Mouse (Mus musculus): Measurements from ENCODE around the gene Gm4131. TPM values are rescaled to one million over a fixed set of nuclear protein-coding genes. Genes with fewer than 3 reads are reported as not detected.

Gene Gm4131
- polyA plus RNA-seq, 1 experiment from 2014 or later = not detected

- 0 out of 2 replicates have a peak, but pooled peaks cover 3% of the 10 kb centered on the region for H3K4me1 ChIP-seq (ENCODE audit: control insufficient read depth, insufficient read depth, low read length)
- no peak overlapping the region for H3K27ac ChIP-seq (ENCODE audit: low read length)
- H3K27me3 ChIP-seq (ENCODE audit: control insufficient read depth, insufficient read depth, low read length) = no peaks in the 10 kb centered on the region
- H3K4me2 ChIP-seq (replicated peaks; ENCODE audit: low read depth, low read length) = no peak overlapping the region
- ATAC-seq (ENCODE audit: insufficient number of reproducible peaks, insufficient read depth, low FRiP score, low read depth) = no peak
- WGBS = 92% methylated on average over 1 of the region's 1 CpGs
- no peaks in the 10 kb centered on the region for H3K36me3 ChIP-seq (ENCODE audit: control insufficient read depth, insufficient read depth, low read length)
- no peaks in the 10 kb centered on the region for H3K9me3 ChIP-seq (ENCODE audit: control insufficient read depth, low read depth, low read length)
- no peak overlapping the region for H3K4me3 ChIP-seq (ENCODE audit: low read depth, low read length)
- H3K9ac ChIP-seq (replicated peaks; ENCODE audit: low read depth, low read length) = no peak overlapping the region
These were observed 25.0 kb downstream of the Gm4131 start for GRCm38 (mm10) chr14:62541751-62542150.

GRCm38 (mm10) chr14:62539834-62540233 lies 26.9 kb downstream of the Gm4131 start:
- WGBS = 56% methylated on average over 3 of the region's 3 CpGs
- H3K9ac ChIP-seq (replicated peaks; ENCODE audit: low read depth, low read length) = no peak overlapping the region
- no peak for ATAC-seq (ENCODE audit: insufficient number of reproducible peaks, insufficient read depth, low FRiP score, low read depth)

GRCm38 (mm10) chr14:62536988-62537387 lies 29.7 kb downstream of the Gm4131 start:
- WGBS = 48% methylated on average over 5 of the region's 5 CpGs
- Histone ChIP-seq H3K36me3 (ENCODE audit: control insufficient read depth, insufficient read depth, low read length) (no peaks in the 10 kb centered on the region), H3K9ac (replicated peaks; ENCODE audit: low read depth, low read length) (no peak overlapping the region), H3K27me3 (ENCODE audit: control insufficient read depth, insufficient read depth, low read length) (no peaks in the 10 kb centered on the region), H3K4me3 (ENCODE audit: low read depth, low read length) (no peak overlapping the region), H3K27ac (ENCODE audit: low read length) (no peak overlapping the region), H3K9me3 (ENCODE audit: control insufficient read depth, low read depth, low read length) (no peaks in the 10 kb centered on the region), H3K4me1 (ENCODE audit: control insufficient read depth, insufficient read depth, low read length) (no peaks in the 10 kb centered on the region), H3K4me2 (replicated peaks; ENCODE audit: low read depth, low read length) (no peak overlapping the region)
- ATAC-seq (ENCODE audit: insufficient number of reproducible peaks, insufficient read depth, low FRiP score, low read depth) = no peak

More at GRCm38 (mm10) chr14:62539834-62540233, 26.9 kb downstream of the Gm4131 start:
- Histone ChIP-seq H3K36me3 (ENCODE audit: control insufficient read depth, insufficient read depth, low read length) (no peaks in the 10 kb centered on the region), H3K4me2 (replicated peaks; ENCODE audit: low read depth, low read length) (no peak overlapping the region), H3K4me1 (ENCODE audit: control insufficient read depth, insufficient read depth, low read length) (no peaks in the 10 kb centered on the region), H3K4me3 (ENCODE audit: low read depth, low read length) (no peak overlapping the region), H3K27me3 (ENCODE audit: control insufficient read depth, insufficient read depth, low read length) (no peaks in the 10 kb centered on the region), H3K9me3 (ENCODE audit: control insufficient read depth, low read depth, low read length) (no peaks in the 10 kb centered on the region), H3K27ac (ENCODE audit: low read length) (no peak overlapping the region)

GRCm38 (mm10) chr14:62536127-62536526 lies 30.6 kb downstream of the Gm4131 start:
- 63% methylated on average over 5 of the region's 5 CpGs for WGBS
- Histone ChIP-seq H3K9me3 (ENCODE audit: control insufficient read depth, low read depth, low read length) (no peaks in the 10 kb centered on the region), H3K27ac (ENCODE audit: low read length) (no peak overlapping the region), H3K4me2 (replicated peaks; ENCODE audit: low read depth, low read length) (no peak overlapping the region), H3K4me1 (ENCODE audit: control insufficient read depth, insufficient read depth, low read length) (no peaks in the 10 kb centered on the region), H3K36me3 (ENCODE audit: control insufficient read depth, insufficient read depth, low read length) (no peaks in the 10 kb centered on the region), H3K27me3 (ENCODE audit: control insufficient read depth, insufficient read depth, low read length) (no peaks in the 10 kb centered on the region), H3K9ac (replicated peaks; ENCODE audit: low read depth, low read length) (no peak overlapping the region), H3K4me3 (ENCODE audit: low read depth, low read length) (no peak overlapping the region)
- ATAC-seq (ENCODE audit: insufficient number of reproducible peaks, insufficient read depth, low FRiP score, low read depth) = no peak

GRCm38 (mm10) chr14:62530951-62531350 lies 35.8 kb downstream of the Gm4131 start:
- Histone ChIP-seq H3K4me2 (replicated peaks; ENCODE audit: low read depth, low read length) (no peak overlapping the region), H3K27me3 (ENCODE audit: control insufficient read depth, insufficient read depth, low read length) (no peaks in the 10 kb centered on the region), H3K4me3 (ENCODE audit: low read depth, low read length) (no peak overlapping the region), H3K27ac (ENCODE audit: low read length) (no peak overlapping the region), H3K9ac (replicated peaks; ENCODE audit: low read depth, low read length) (no peak overlapping the region), H3K9me3 (ENCODE audit: control insufficient read depth, low read depth, low read length) (no peaks in the 10 kb centered on the region), H3K36me3 (ENCODE audit: control insufficient read depth, insufficient read depth, low read length) (no peaks in the 10 kb centered on the region), H3K4me1 (ENCODE audit: control insufficient read depth, insufficient read depth, low read length) (no peaks in the 10 kb centered on the region)
- 48% methylated on average over 2 of the region's 2 CpGs for WGBS
- no peak for ATAC-seq (ENCODE audit: insufficient number of reproducible peaks, insufficient read depth, low FRiP score, low read depth)

- Histone ChIP-seq H3K4me2 (replicated peaks; ENCODE audit: low read depth, low read length) (no peak overlapping the region), H3K4me3 (ENCODE audit: low read depth, low read length) (no peak overlapping the region), H3K4me1 (ENCODE audit: control insufficient read depth, insufficient read depth, low read length) (no peaks in the 10 kb centered on the region), H3K27me3 (ENCODE audit: control insufficient read depth, insufficient read depth, low read length) (no peaks in the 10 kb centered on the region), H3K36me3 (ENCODE audit: control insufficient read depth, insufficient read depth, low read length) (no peaks in the 10 kb centered on the region), H3K27ac (ENCODE audit: low read length) (no peak overlapping the region), H3K9me3 (ENCODE audit: control insufficient read depth, low read depth, low read length) (no peaks in the 10 kb centered on the region), H3K9ac (replicated peaks; ENCODE audit: low read depth, low read length) (no peak overlapping the region)
- WGBS = 62% methylated on average over 1 of the region's 1 CpGs
- ATAC-seq (ENCODE audit: insufficient number of reproducible peaks, insufficient read depth, low FRiP score, low read depth) = no peak
These were observed 53.9 kb downstream of the Gm4131 start for GRCm38 (mm10) chr14:62512845-62513244.

GRCm38 (mm10) chr14:62509350-62509749 lies 57.4 kb downstream of the Gm4131 start:
- WGBS = 59% methylated on average over 3 of the region's 3 CpGs
- H3K9ac ChIP-seq (replicated peaks; ENCODE audit: low read depth, low read length) = no peak overlapping the region
- H3K4me3 ChIP-seq (ENCODE audit: low read depth, low read length) = no peak overlapping the region
- H3K9me3 ChIP-seq (ENCODE audit: control insufficient read depth, low read depth, low read length) = no peaks in the 10 kb centered on the region
- no peaks in the 10 kb centered on the region for H3K4me1 ChIP-seq (ENCODE audit: control insufficient read depth, insufficient read depth, low read length)
- no peaks in the 10 kb centered on the region for H3K27me3 ChIP-seq (ENCODE audit: control insufficient read depth, insufficient read depth, low read length)
- ATAC-seq (ENCODE audit: insufficient number of reproducible peaks, insufficient read depth, low FRiP score, low read depth) = no peak
- no peak overlapping the region for H3K4me2 ChIP-seq (replicated peaks; ENCODE audit: low read depth, low read length)
- no peak overlapping the region for H3K27ac ChIP-seq (ENCODE audit: low read length)
- H3K36me3 ChIP-seq (ENCODE audit: control insufficient read depth, insufficient read depth, low read length) = no peaks in the 10 kb centered on the region

- 66% methylated on average over 3 of the region's 3 CpGs for WGBS
- no peak for ATAC-seq (ENCODE audit: insufficient number of reproducible peaks, insufficient read depth, low FRiP score, low read depth)
- H3K27ac ChIP-seq (ENCODE audit: low read length) = no peak overlapping the region
- H3K36me3 ChIP-seq (ENCODE audit: control insufficient read depth, insufficient read depth, low read length) = no peaks in the 10 kb centered on the region
- no peak overlapping the region for H3K9ac ChIP-seq (replicated peaks; ENCODE audit: low read depth, low read length)
- H3K27me3 ChIP-seq (ENCODE audit: control insufficient read depth, insufficient read depth, low read length) = no peaks in the 10 kb centered on the region
- H3K4me2 ChIP-seq (replicated peaks; ENCODE audit: low read depth, low read length) = no peak overlapping the region
- H3K4me3 ChIP-seq (ENCODE audit: low read depth, low read length) = no peak overlapping the region
- H3K4me1 ChIP-seq (ENCODE audit: control insufficient read depth, insufficient read depth, low read length) = no peaks in the 10 kb centered on the region
- H3K9me3 ChIP-seq (ENCODE audit: control insufficient read depth, low read depth, low read length) = no peaks in the 10 kb centered on the region
These were observed 60.5 kb downstream of the Gm4131 start for GRCm38 (mm10) chr14:62506261-62506660.

- H3K36me3 ChIP-seq (ENCODE audit: control insufficient read depth, insufficient read depth, low read length) = no peaks in the 10 kb centered on the region
- no peaks in the 10 kb centered on the region for H3K9me3 ChIP-seq (ENCODE audit: control insufficient read depth, low read depth, low read length)
- ATAC-seq (ENCODE audit: insufficient number of reproducible peaks, insufficient read depth, low FRiP score, low read depth) = no peak
- H3K27me3 ChIP-seq (ENCODE audit: control insufficient read depth, insufficient read depth, low read length) = no peaks in the 10 kb centered on the region
- H3K27ac ChIP-seq (ENCODE audit: low read length) = no peak overlapping the region
- 75% methylated on average over 7 of the region's 7 CpGs for WGBS
- no peak overlapping the region for H3K4me3 ChIP-seq (ENCODE audit: low read depth, low read length)
- H3K4me1 ChIP-seq (ENCODE audit: control insufficient read depth, insufficient read depth, low read length) = no peaks in the 10 kb centered on the region
- no peak overlapping the region for H3K9ac ChIP-seq (replicated peaks; ENCODE audit: low read depth, low read length)
- H3K4me2 ChIP-seq (replicated peaks; ENCODE audit: low read depth, low read length) = no peak overlapping the region
These were observed 69.3 kb downstream of the Gm4131 start for GRCm38 (mm10) chr14:62497391-62497790.
